Mouse (Mus musculus) MEL (cell line): ENCODE measurements around the gene Slc5a1. TPM values are rescaled to one million over a fixed set of nuclear protein-coding genes. Genes with fewer than 3 reads are reported as not detected.

Source experiments
- DNase-seq: peaks from one replicate; pipeline ENCODE4 v3.0.0; 2011; ENCODE audit warnings: low read depth, low spot score
- H3K27ac ChIP-seq: 2 replicates; pipeline ENCODE4 v1.5.1; 2012; ENCODE audit warnings: low read depth, mild to moderate bottlenecking, control low read depth, low read length, moderate library complexity; ENCODE audit not compliant: control insufficient read depth
- H3K27me3 ChIP-seq, 2 experiments: fragments of 150-350 bp in 1 of 2; sonication (generic) in 1 of 2; 2 replicates each; pipeline ENCODE4 v1.6.1; 2012; ENCODE audit warnings: low read length in 2 of 2, mild to moderate bottlenecking in 2 of 2, improper control_type of control experiment in 1 of 2, moderate library complexity in 1 of 2; ENCODE audit not compliant: insufficient read depth in 2 of 2, control insufficient read depth in 1 of 2
- H3K36me3 ChIP-seq, 2 experiments: 2 replicates each; pipeline ENCODE4 v1.6.1; 2012 to 2014; ENCODE audit warnings: low read length in 2 of 2, improper control_type of control experiment in 1 of 2, inconsistent platforms in 1 of 2, mild to moderate bottlenecking in 1 of 2; ENCODE audit not compliant: insufficient read depth in 2 of 2, control insufficient read depth in 1 of 2
- H3K4me1 ChIP-seq, 2 experiments: fragments of 150-350 bp in 1 of 2; sonication (generic) in 1 of 2; 2 replicates each; pipeline ENCODE4 v1.6.1; 2012; ENCODE audit warnings: low read length in 2 of 2, improper control_type of control experiment in 1 of 2, mild to moderate bottlenecking in 1 of 2; ENCODE audit not compliant: insufficient read depth in 2 of 2, control insufficient read depth in 1 of 2
- H3K4me3 ChIP-seq, 2 experiments: fragments of 150-350 bp in 1 of 2; sonication (generic) in 1 of 2; 2 replicates each; pipeline ENCODE4 v1.5.1; 2012; ENCODE audit warnings: low read depth in 2 of 2, low read length in 2 of 2, mild to moderate bottlenecking in 2 of 2, moderate library complexity in 2 of 2, control low read depth in 1 of 2, improper control_type of control experiment in 1 of 2; ENCODE audit not compliant: control insufficient read depth in 1 of 2, insufficient read depth in 1 of 2
- H3K79me2 ChIP-seq: 2 replicates; pipeline ENCODE4 v1.6.1; 2012; ENCODE audit warnings: mild to moderate bottlenecking, low read length, moderate library complexity; ENCODE audit not compliant: control insufficient read depth, poor library complexity, insufficient read depth
- H3K9ac ChIP-seq: 2 replicates; pipeline ENCODE4 v1.6.1; 2012; ENCODE audit warnings: low read depth, mild to moderate bottlenecking, control low read depth, low read length, moderate library complexity; ENCODE audit not compliant: control insufficient read depth, poor library complexity, severe bottlenecking
- H3K9me3 ChIP-seq: fragments of 150-350 bp; sonication (generic); replicated peaks from 2 replicates; pipeline ENCODE4 v1.6.1; 2012; ENCODE audit warnings: mild to moderate bottlenecking, low read length, improper control_type of control experiment, moderate library complexity; ENCODE audit not compliant: insufficient read depth
- BHLHE40 ChIP-seq: IDR thresholded peaks from 2 replicates; pipeline ENCODE4 v1.6.1; 2012; ENCODE audit warnings: low read depth, mild to moderate bottlenecking, inconsistent platforms, low read length, improper control_type of control experiment, borderline replicate concordance
- CHD1 ChIP-seq: IDR thresholded peaks from 2 replicates; pipeline ENCODE4 v1.6.1; 2012; ENCODE audit warnings: low read depth, mild to moderate bottlenecking, inconsistent platforms, low read length, improper control_type of control experiment
- CHD2 ChIP-seq: IDR thresholded peaks from 2 replicates; pipeline ENCODE4 v1.6.1; 2011; ENCODE audit warnings: low read length, improper control_type of control experiment
- CTCF ChIP-seq, 3 experiments: IDR thresholded peaks in 2 of 3; conservative IDR thresholded peaks in 1 of 3; 2 replicates each; pipeline ENCODE4 v1.5.1; 2011 to 2012; ENCODE audit warnings: low read length in 3 of 3, low read depth in 2 of 3, mild to moderate bottlenecking in 2 of 3, improper control_type of control experiment in 1 of 3, inconsistent platforms in 1 of 3, mixed read lengths in 1 of 3, moderate library complexity in 1 of 3; ENCODE audit not compliant: control insufficient read depth in 1 of 3, insufficient read depth in 1 of 3, poor library complexity in 1 of 3, severe bottlenecking in 1 of 3
- E2F4 ChIP-seq: IDR thresholded peaks from 2 replicates; pipeline ENCODE4 v1.6.1; 2011; ENCODE audit warnings: low read depth, low read length, improper control_type of control experiment, borderline replicate concordance
- ETS1 ChIP-seq: IDR thresholded peaks from 2 replicates; pipeline ENCODE4 v1.6.1; 2012; ENCODE audit warnings: low read depth, mild to moderate bottlenecking, inconsistent platforms, low read length, improper control_type of control experiment, moderate library complexity
- GABPA ChIP-seq: IDR thresholded peaks from 2 replicates; pipeline ENCODE4 v1.6.1; 2012; ENCODE audit warnings: low read depth, mild to moderate bottlenecking, inconsistent platforms, low read length, improper control_type of control experiment, moderate library complexity
- HCFC1 ChIP-seq: IDR thresholded peaks from 2 replicates; pipeline ENCODE4 v1.6.1; 2012; ENCODE audit warnings: low read depth, mild to moderate bottlenecking, inconsistent platforms, low read length, improper control_type of control experiment, moderate library complexity
- KAT2A ChIP-seq: conservative IDR thresholded peaks from 2 replicates; pipeline ENCODE4 v1.6.1; 2012; ENCODE audit warnings: low read depth, low read length, improper control_type of control experiment, inconsistent platforms
- MAFK ChIP-seq: IDR thresholded peaks from 2 replicates; pipeline ENCODE4 v1.6.1; 2011; ENCODE audit warnings: low read depth, mild to moderate bottlenecking, low read length, improper control_type of control experiment, borderline replicate concordance
- MAX ChIP-seq: IDR thresholded peaks from 2 replicates; pipeline ENCODE4 v1.6.1; 2011; ENCODE audit warnings: low read length, improper control_type of control experiment
- MEF2A ChIP-seq: IDR thresholded peaks from 2 replicates; pipeline ENCODE4 v1.6.1; 2014; ENCODE audit warnings: low read depth, mild to moderate bottlenecking, inconsistent platforms, low read length, improper control_type of control experiment; ENCODE audit not compliant: poor library complexity, insufficient replicate concordance, severe bottlenecking; ENCODE audit errors: extremely low read depth
- MYB ChIP-seq: IDR thresholded peaks from 2 replicates; pipeline ENCODE4 v1.6.1; 2011; ENCODE audit warnings: mild to moderate bottlenecking, low read depth, low read length, improper control_type of control experiment
- MYC ChIP-seq: IDR thresholded peaks from 2 replicates; pipeline ENCODE4 v1.6.1; 2011; ENCODE audit warnings: low read depth, mild to moderate bottlenecking, low read length, improper control_type of control experiment, moderate library complexity
- NRF1 ChIP-seq: IDR thresholded peaks from 2 replicates; pipeline ENCODE4 v1.6.1; 2014; ENCODE audit warnings: low read depth, mild to moderate bottlenecking, inconsistent platforms, low read length, improper control_type of control experiment, moderate library complexity; ENCODE audit not compliant: poor library complexity, insufficient read depth, severe bottlenecking
- RAD21 ChIP-seq: IDR thresholded peaks from 2 replicates; pipeline ENCODE4 v1.6.1; 2011; ENCODE audit warnings: mild to moderate bottlenecking, low read depth, low read length, improper control_type of control experiment
- RCOR1 ChIP-seq: IDR thresholded peaks from 2 replicates; pipeline ENCODE4 v1.6.1; 2012; ENCODE audit warnings: low read depth, mild to moderate bottlenecking, inconsistent platforms, low read length, improper control_type of control experiment
- SMC3 ChIP-seq: IDR thresholded peaks from 2 replicates; pipeline ENCODE4 v1.6.1; 2011; ENCODE audit warnings: low read depth, low read length, improper control_type of control experiment
- TCF12 ChIP-seq: IDR thresholded peaks from 2 replicates; pipeline ENCODE4 v1.6.1; 2014; ENCODE audit warnings: low read depth, mild to moderate bottlenecking, inconsistent platforms, low read length, improper control_type of control experiment, moderate library complexity
- UBTF ChIP-seq: IDR thresholded peaks from 2 replicates; pipeline ENCODE4 v1.6.1; 2012; ENCODE audit warnings: low read depth, mild to moderate bottlenecking, inconsistent platforms, low read length, improper control_type of control experiment, moderate library complexity, borderline replicate concordance; ENCODE audit not compliant: insufficient read depth
- USF2 ChIP-seq, 2 experiments: IDR thresholded peaks; 2 replicates each; pipeline ENCODE4 v1.6.1; 2011 to 2012; ENCODE audit warnings: improper control_type of control experiment in 2 of 2, low read length in 2 of 2, borderline replicate concordance in 1 of 2, inconsistent platforms in 1 of 2, low read depth in 1 of 2, mild to moderate bottlenecking in 1 of 2; ENCODE audit not compliant: insufficient read depth in 1 of 2
- ZMIZ1 ChIP-seq: IDR thresholded peaks from 2 replicates; pipeline ENCODE4 v1.6.1; 2012; ENCODE audit warnings: low read depth, mild to moderate bottlenecking, inconsistent platforms, low read length, improper control_type of control experiment, moderate library complexity
- polyA plus RNA-seq, 2 experiments: library from polyadenylated mRNA; stranded (reverse) in 1 of 2; unstranded in 1 of 2; fragments of >175 nt in 1 of 2; fragments of >200 nt in 1 of 2; gene quantifications; 2 replicates each; pipeline versions ENCODE4 v1.2.1 to v1.2.4; 2012; ENCODE audit warnings: low replicate concordance in 2 of 2, low read depth in 1 of 2; ENCODE audit not compliant: insufficient read length in 2 of 2, insufficient read depth in 1 of 2, missing spikeins in 1 of 2
- total RNA-seq: library from RNA; depleted of rRNA; stranded (reverse); fragments of 300-350 nt; gene quantifications from 2 replicates; pipeline ENCODE4 v1.2.3, GENCODE M21; 2012

Slc5a1 gene
- total and polyA plus RNA-seq, 3 experiments, result not detected

GRCm38 (mm10) chr5:33206328-33206727, 102.3 kb downstream of the Slc5a1 start:
- Histone ChIP-seq H3K27ac (no peak overlapping the region), H3K9me3 (no peaks in the 10 kb centered on the region), H3K27me3 (no peaks in the 10 kb centered on the region)
- TF ChIP-seq ETS1 (0 out of 2 replicates have a peak, but pooled peaks have one; percentile 10), TCF12 (no peak), MYC (0 out of 2 replicates have a peak, but pooled peaks have one; percentile 21)
- TF ChIP-seq, all 39 proteins: peak for 2
- H3K9ac ChIP-seq, result no peak overlapping the region
- H3K79me2 ChIP-seq, result no peaks in the 10 kb centered on the region
- H3K4me3 ChIP-seq, result no peak overlapping the region
- no peak for DNase-seq
- peaks cover 0 to 24% of the 10 kb centered on the region in 2 experiments; a peak in 2 of 4 replicates for H3K36me3 ChIP-seq
- peaks cover 27 to 56% of the 10 kb centered on the region in 2 experiments for H3K4me1 ChIP-seq

DNA sequence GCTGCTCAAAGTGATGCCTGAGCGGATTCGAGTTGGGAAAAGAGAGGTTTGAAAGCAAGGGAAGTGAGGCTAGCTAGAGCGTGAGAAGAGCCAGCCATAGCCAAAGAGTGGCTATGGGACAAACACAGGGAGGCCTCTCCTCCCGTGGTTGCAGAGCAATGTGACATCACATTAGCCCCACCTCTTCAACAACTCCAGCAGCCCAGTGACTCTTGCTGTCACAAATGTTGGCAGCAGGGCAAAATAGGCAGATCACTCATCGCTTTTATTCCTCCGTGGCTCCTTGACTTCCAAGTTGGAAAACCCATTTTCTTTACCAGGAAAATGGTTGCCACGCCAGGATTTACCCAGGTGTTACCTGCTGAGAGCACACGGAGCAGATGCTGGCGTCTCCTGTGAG, 103.1 kb downstream of the Slc5a1 start:
- TF ChIP-seq HCFC1 (no peak), KAT2A (no peak)
- Histone ChIP-seq H3K9me3 (no peaks in the 10 kb centered on the region), H3K4me1 (peaks cover 26 to 49% of the 10 kb centered on the region in 2 experiments), H3K27ac (no peak overlapping the region), H3K9ac (no peak overlapping the region), H3K27me3 (no peaks in the 10 kb centered on the region), H3K79me2 (no peaks in the 10 kb centered on the region), H3K4me3 (no peak overlapping the region), H3K36me3 (peaks cover 0 to 17% of the 10 kb centered on the region in 2 experiments; a peak in 2 of 4 replicates)
- no peak for DNase-seq

DNA sequence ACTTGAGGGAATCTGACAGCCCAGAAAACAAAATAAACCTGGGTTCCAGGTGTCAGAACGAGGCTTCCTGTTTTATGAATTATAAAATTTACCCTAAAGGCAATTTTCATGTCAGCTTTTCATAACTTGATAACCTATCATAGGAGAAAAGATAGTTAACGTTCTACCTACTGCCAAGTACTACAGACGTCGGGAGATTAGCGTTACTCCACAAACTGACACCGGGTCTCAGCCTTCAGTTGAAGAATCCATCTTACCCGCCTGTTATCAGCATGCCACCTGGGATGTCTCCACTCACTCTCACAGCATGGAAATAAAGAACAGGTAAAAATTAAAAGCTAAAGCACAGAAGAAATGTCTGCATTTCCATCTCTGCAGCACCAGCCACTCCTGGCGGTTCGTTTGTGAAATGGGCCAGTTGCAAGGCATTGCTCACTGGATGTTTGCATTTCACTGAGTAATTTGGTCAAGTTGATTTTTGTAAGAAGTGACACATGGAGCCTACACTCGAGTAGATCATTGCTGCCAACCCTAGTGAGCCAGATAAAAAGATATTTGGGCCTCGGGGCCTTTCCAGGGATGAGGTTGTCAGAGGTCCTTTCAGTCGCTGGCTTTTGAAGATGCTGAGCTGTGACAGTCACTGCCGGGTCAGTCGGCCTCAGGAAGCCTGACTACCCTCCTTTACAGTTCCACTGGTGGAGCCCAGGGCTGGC, 104.7 kb downstream of the Slc5a1 start:
- peak; percentile 64 for DNase-seq
- Histone ChIP-seq H3K9ac (no peak overlapping the region; the same call in 1 of the 2 replicates), H3K4me3 (peak overlapping the region in 1 of 2 experiments; percentile 15; a peak in 1 of 4 replicates), H3K36me3 (peaks cover 0 to 17% of the 10 kb centered on the region in 2 experiments; a peak in 2 of 4 replicates), H3K27me3 (no peaks in the 10 kb centered on the region), H3K4me1 (peaks cover 21 to 41% of the 10 kb centered on the region in 2 experiments; a peak in 3 of 4 replicates), H3K9me3 (no peaks in the 10 kb centered on the region), H3K79me2 (no peaks in the 10 kb centered on the region), H3K27ac (peak overlapping the region; percentile 35)
- no peak for TF ChIP-seq USF2 (IDR thresholded peaks at IDR 0.05; ENCODE audit: borderline replicate concordance in 1 of 2, insufficient read depth in 1 of 2, low read depth in 1 of 2, low read length in 2 of 2)
- peak; percentile 84 for TF ChIP-seq TCF12
- TF ChIP-seq MAFK, result no peak
- TF ChIP-seq MYB, result peak; percentile 85
- TF ChIP-seq CHD2, result no peak
- TF ChIP-seq RAD21, result no peak
- TF ChIP-seq ZMIZ1, result no peak
- TF ChIP-seq MYC, result no peak
- 0 out of 2 replicates have a peak, but pooled peaks have one; percentile 12 for TF ChIP-seq KAT2A
- TF ChIP-seq SMC3, result no peak
- TF ChIP-seq MAX, result no peak
- TF ChIP-seq BHLHE40, result no peak
- TF ChIP-seq GABPA, result no peak
- peak; percentile 53; the same call in 1 of the 2 replicates for TF ChIP-seq ETS1
- TF ChIP-seq NRF1, result no peak
- no peak for TF ChIP-seq E2F4
- no peak for TF ChIP-seq CHD1
- TF ChIP-seq UBTF, result no peak
- TF ChIP-seq CTCF (IDR thresholded peaks at IDR 0.05 in 2 of 3, conservative IDR thresholded peaks at IDR 0.05 in 1 of 3; ENCODE audit: control insufficient read depth in 1 of 3, insufficient read depth in 1 of 3, low read depth in 2 of 3, low read length in 3 of 3, poor library complexity in 1 of 3, severe bottlenecking in 1 of 3), result no peak
- peak; percentile 8 for TF ChIP-seq RCOR1
- TF ChIP-seq MEF2A, result no peak
